Mouse (Mus musculus): ENCODE measurements at regions not wholly inside any gene's neighbourhood (a gene's known extent, or its start where the extent isn't known, plus 50 kb on each side); places are given as distances from the start of the nearest gene placed in this dataset.

DNA sequence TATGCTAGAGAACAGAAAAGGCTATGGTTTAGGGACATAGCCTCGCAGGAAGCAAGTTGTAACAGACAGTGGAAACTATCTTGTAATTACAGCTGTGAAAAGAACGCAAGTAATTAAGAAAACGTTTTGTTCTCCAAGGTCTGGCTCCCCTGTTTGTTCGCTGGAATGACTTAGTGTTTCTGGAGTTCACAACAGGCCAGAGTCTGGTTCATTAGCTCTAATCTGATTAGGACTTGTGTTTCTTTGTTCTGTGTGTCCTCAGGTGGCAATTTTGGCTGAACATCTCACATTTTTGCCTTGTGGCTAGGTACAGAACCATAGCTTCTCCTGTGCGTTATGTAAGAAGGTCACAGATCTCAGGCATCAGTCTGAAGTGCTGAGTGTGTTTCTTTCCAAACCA is 141.7 kb upstream of the Sgk1 start:
- no peak for DNase-seq

DNA sequence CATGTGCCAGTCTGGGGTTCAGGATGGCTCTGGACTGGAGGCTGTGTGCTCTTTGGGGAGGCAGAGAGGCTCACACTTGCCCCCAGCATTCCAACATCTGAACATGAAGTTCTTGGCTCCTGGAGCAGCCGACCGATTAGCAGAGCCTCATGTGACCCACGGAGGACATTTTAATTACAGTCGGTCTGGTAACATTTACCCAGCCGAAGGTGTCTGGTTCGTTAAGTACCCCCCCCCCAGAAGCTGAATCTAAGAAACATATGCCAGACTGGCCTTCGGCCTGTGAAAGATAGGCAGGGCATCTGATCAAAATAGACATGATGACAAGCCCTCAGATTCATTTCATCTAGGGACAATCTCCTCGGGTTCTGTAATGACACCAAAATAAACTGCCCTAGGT is 140.4 kb upstream of the Sgk1 start:
- DNase-seq: peak; percentile 16

DNA sequence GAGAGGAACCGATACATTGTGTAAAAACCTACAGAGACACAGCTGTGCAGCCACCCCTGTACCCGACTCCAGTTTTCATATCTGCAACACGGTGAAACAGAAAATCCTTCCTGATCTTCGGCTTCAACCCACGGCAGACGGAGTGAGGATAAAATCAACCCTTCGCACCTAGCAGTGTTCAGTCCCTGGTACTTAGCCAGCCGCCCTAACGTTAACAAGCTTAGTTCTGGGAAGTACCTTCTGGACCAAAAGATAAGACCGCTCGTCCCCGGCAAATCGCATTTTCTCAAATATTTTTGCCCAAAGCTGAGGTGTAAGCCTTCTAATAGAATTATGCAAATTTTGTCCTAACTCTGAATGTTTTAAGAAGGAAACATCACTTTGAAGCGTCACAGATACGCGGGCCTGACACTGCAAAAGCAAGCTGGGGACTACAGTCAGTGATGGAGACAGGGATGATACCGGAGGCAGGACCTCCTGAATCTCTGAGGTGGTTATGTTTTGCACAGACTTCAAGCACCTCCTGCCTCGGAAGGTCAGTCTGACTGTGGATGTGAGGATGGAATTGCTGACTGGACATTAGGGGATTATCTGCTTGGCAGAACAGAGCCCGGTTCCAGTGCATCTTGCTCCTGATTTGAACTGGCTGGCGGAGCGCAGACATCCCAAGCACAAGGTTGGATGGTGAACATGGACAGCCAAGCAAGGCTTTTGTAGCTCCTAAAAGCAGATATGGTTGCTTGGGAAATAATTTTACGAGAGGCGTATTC is 139.8 kb upstream of the Sgk1 start:
- DNase-seq: no peak

DNA sequence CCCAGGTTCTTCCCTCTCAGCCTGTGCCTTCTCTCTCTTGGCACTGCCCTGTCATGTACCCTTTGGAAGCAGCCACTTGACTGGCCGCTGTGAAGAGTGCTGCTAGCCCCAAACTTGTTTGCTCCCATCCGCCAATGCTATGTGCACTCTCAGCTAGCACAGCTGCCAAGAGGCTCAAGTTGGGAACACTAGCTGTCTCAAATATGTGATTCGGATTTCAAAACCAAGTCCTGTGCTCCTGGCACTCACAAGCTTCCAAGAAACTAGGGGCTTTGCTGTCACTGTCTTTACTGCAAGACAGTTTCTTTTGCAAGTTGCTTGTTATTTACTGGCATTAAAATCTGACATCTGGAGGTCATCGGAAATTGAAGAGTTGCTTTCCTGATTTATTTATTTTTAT is 138.6 kb upstream of the Sgk1 start:
- DNase-seq: no peak

DNA sequence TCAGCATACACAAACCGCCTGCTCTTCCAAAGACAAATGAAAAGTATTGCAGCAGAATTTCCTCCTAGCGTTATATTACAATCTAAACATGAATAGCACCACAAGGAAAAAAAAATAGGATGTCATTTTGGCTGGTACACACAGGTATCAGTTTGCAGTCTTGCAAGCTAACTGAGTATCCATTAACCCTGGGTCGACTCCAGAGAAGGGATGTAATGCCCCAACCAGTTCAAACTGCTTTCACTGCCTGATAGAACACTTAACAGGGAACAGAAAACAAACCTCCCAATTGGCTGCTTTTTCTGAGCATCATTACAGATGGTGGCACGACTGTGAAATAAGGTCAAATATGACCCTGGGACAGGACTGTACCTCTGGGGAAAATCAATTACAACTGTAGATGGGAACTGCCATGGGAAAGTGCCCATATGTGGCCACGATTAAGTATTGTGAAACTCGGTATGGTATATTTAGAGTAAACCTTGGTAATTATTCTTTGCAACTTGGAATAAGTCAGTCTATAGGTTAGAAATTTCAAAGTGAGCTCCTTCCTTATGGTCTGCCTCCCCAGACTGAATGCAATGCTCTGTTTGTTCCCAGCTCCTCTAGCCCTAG is 137.5 kb upstream of the Sgk1 start:
- no peak for DNase-seq

DNA sequence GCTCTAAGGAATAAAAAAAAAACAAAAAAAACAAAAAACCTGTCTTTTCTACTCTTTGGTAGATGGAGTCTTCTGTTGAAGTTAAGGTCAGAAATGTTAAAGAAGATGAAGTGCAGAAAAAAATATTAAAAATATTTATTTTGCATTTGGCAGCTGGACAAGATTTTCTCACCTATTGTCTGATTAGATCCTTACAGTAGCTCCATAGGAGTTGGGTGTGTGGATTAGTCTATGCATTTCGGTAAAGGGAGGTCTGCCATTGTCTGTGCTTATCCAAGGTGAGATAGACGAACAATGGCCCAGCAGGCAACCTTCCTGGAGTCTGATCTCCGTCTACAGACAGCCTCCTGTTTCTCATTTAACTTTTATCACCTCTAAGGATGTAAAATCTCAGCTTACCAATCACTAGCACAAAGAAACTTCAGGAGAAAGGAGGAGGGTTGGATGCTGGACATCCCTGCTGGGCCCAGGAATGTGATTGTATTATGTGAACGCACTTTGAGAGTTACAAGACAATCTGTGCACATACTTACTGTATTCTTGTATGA is 136.0 kb upstream of the Sgk1 start:
- DNase-seq: no peak

DNA sequence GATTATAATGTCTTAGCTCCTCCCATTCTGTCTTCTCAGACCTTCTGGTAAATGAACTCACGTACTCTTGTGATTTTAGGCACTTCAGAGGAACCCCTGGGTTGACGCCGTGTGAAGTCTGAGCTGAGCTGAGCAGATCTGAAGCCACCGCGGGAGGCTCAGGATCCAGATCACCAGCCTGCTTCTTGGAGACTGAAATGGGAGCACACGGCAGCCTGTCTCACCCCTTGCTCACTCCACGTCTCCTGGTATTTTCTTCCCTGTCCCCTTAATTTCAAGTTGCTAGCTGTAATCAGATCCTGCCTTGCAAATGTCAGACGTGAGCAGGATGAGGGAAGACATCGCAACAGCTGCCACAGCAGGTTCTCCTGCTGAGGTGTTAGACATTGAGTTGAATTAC is 135.3 kb upstream of the Sgk1 start:
- no peak for DNase-seq

DNA sequence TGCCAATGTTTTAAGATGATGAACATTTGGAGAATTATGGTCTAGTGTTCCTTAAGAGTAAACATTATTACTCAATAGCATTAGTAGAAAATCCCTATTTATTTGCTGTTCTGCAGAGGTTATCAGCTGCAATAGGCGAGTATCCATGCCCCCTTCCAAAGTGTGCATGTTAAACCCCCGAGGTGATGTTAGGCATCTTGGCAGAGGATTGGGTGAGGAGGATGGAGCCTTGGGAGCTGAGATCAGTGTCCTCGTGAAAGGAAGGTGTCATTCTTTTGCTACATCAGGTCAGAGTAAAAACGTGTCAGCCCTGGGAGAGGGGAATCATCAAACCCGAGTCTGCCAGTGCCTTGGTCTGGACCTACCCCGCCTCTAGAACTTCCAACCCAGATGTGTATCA is 130.7 kb upstream of the Sgk1 start:
- no peak for DNase-seq

DNA sequence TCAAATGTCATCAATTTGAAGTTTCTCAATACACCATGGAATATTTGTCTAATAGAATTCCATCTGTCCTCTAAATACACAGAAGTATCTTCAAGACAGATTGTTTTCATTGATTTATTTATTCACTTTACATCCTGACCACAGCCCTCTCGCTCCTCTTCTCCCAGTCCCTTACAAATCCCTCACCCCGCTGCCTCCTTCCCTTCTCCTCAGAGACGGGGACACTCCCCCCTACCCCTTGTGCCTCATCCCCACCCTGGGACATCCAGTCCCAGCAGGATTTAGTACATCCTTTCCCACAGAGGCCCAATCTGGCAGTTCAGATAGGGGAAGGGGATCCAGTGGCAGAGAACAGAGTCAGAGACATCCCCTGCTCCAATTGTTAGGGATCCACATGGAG is 129.6 kb upstream of the Sgk1 start:
- no peak for DNase-seq

DNA sequence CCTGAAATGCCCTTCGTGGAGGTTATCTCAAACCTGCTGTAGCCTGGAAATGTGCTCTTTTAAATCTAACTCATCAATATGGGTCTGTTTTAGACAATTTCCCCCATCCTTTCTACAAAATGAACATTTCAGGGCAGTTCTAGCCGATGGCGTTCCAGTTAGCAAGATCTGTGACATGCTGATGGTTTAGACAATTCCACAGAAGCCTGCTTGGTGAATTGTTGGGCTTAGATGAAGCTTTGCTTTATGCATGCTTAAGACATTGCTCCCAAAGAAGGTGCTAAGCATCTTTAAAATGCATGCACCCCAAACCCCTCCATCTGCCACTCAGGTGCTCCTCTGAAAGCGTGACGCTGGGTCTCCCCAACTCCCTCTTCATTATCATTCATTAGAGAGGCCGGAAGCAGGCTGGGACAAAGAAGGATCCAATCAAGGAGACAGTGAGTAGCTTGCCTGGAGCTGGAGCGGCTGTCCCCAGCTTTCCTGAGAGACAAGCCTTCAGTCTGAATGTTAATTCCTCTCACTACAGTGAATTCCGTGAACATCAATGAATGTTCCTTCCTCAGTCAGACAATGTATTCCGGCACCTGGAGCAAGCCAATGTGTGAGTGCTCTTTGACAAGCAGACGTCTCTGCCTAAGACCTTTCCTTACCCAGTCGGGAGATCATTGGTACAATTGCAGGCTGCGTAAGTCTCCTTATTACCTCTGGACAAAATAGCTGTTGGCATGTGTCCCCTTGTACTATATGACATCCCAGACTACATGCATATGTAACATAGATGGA is 127.0 kb upstream of the Sgk1 start:
- DNase-seq: no peak

DNA sequence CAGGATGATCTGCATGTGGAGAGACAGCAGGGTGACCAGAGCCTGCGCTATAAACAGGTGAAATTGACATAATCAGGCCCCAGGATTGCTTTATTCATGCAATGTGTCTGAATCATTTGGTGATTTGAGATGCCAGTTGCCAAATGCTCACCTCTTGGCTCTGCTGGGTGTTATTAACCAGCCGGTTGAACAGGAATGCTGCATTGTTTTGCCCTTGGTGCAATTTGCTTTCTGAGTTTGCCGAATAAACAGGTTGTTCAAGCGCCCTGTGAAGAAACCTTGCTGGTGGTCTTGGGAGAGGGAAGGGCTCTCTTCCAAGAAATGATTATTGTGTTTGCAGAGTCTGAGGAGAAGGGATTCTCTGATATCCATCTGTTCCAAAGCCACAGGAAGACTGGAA is 126.3 kb upstream of the Sgk1 start:
- no peak for DNase-seq

DNA sequence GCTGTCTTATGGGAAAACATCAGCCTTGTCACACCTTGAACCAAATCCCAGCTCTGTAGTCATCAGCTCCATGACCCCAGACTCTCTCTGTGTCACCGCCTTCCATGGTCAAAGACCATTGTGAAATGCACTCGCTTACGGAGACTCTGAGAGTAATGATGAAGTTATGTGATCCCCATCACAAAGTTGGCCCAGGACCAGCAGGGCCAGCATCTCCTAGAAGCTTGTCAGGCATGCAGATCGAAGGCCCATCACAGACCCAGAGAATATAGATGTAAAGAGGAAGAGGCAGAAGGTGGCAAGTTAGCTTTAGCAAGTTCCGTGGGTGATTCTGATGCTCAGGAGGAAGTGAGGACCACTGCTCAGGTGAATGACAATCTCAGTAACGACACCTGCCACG is 125.2 kb upstream of the Sgk1 start:
- no peak for DNase-seq

DNA sequence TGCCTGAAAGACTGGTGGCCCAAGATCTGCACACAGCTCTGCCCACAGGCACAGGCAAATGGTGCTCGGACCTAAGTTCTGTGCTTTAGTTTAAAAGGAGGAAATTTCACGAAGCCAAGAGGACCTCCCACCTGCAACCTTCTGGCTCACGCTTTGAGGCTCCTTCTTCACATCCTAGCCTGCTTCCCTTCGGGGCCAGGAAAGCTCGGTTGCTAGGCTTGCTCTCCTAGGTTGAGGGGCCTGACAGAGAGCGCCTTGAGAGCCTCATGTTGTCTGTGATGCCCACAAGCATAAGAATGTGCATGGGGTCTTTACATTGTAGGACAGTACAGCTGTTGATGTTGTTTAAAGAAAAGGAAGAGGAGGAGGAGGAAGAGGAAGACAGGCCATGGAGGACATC is 123.9 kb upstream of the Sgk1 start:
- no peak for DNase-seq

DNA sequence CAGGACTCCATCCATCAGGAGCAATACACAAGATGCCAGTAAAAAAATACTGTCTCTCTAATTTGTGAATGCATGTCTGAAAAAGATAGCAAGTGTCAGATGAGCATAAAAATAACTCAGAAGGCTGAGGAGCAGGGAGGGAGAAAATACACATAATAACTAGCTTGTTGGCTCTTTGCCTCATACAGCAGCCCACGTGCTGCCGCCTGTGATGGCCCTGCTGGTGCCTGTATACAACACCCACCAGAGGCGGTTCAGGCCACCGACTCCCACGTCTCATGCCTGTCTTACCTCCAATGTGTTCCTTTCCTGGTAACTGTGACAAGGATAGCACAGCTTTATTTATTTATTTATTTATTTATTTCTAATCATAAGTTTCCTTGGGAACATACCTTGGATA is 119.5 kb upstream of the Sgk1 start:
- no peak for DNase-seq

DNA sequence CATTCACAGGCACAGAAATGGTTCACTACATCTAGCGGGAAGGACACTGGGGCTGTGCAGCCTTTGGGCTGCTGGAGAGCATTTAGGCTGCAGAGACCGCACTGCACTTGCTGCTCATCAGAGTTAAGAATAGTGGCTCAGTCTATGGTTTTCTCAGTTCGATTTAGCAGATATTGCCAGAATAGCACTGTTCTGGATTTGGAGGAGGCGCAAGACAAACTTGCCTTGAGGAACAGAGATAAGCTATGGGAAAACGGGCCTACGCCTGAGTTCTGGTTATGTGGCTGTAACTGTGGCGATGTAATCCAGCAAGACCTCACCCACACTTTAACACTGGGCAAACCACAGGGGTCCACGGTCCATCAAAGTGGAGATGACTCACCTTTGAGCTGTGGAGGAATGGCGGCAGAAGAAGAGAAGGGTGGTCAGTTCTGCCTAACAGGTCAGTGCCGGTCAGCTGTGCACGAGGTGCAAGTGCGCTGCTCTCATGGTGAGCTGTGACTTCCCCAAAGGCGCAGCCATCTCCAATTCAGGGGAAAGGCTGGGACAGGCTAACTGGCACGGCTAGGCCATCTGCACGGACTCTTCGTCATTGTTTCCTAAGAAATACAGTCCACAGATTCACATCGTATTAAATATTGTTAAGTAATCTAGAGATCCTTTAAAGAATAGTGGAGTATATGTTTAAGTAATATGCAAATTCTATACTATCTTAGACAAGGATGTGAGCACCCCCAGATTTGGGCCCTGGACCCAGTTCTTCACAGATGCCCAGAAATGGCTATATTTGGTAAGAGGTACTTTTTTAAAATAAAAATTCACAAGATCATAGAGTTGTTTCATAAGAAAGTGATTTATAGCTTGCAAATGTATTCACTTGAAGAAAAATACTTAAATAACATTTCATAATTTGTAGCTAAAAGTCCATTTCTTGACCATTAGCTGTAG is 118.7 kb upstream of the Sgk1 start:
- no peak for DNase-seq

DNA sequence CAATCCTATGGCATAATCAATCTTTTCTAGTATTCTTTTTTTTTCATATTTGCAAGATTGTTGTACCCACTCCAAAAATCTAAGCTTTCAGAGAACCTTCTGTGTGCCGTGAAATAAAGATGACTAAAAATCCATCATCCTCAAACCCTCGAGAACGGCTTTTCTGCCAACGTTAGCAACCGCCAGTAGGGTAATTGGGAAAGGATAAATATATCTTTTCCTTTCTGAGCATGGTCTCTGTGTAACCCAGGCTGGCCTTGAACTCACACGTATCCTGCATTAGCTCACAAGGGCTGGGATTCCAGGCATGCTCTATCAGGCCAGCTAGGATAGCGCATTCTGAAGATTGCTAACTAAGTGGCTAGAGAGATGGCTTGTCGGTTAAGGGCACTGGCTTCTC is 117.9 kb upstream of the Sgk1 start:
- no peak for DNase-seq

DNA sequence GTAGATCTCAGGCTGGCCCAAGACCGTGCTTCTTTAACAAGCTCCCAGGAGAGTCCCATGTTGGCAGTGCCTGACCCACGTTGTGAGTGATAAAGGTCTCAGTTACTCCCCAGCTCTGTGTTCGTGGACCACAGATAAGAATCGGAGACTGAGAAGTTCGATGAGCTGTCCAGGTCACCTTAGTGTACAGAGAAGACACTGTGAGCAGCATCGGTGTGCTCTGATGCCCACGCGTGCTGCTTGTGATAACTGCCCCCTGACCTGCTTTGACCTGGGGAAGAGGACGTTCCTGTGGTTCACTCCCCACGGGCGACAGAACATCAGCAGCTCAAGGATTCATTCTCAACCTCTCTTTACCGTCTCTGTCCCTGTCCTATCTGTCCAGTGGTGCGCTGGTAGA is 117.1 kb upstream of the Sgk1 start:
- DNase-seq: no peak

DNA sequence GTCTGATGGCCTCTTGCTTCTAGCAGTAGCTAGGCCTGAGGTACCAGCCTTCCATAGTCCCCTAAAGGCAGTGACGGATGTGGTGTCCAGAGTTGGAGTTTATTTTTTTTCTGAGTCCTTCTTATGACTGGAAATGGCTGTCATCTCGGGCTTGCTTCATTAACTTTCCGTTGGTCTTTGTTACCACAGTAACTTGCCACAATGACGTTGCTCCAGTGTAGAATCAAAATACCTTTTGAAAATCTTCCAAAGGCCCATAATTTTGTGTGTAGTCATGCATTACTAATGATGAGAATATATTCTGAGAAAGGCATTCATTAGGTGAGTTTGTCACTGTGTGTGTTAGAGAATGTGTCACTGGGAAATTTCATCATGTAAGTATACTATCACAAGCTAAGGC is 108.4 kb upstream of the Sgk1 start:
- DNase-seq: no peak

DNA sequence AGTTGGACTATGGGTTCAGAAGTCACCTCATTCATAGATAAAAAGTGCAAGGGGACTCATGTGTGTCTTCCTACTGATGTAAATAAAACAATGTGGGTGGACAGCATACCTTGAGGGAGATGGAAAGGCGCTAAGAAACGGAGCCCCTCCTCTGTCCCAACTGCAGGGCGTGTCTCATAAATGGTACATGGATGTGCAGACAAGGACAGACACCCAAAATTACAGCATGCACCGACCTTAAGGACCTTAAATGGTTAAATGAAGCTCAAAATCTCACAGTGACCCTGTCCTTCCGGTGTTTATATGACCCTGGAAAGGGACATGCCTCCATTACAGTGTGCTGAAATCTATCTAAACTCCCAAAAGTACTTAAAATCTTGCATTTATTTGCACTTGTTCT is 106.5 kb upstream of the Sgk1 start:
- no peak for DNase-seq

DNA sequence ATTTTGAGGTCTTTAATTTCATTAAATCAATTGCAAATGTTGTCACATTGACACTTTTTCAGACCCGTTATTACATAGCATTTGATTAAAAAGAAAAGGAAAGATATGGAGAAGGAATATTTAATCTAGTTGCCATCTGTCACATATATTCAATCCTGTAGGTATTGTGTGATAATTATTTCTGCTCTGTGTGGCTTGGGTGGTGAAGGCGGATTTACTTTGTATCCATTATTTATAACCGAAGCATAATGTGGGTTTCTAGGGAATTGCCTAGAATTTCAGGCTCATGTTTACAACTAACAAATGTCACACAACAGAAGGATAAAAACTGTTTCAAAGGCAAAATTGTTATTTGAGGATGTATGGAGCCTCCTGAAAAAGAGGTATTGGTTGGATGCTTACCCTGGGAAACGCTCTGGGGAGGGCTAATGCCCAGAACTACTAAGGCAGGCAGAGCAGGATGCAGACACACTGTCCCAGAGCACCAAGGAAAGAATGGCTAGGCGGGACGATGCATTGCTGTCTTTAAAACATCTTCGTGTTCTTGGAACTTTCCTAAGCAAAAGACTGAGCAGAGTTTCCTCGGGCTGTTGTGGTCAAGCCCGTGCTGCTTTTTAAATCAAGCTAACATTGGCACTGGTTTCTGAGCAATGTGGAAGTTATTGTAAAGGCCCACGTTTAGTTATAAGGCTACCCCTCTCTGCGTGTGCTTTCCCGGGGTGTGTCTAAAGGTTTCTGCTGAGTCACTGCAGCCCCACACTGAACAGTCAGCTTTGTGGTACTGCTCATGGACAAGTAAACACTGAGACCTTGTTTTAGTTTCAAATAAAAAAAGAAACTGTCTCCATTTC is 105.8 kb upstream of the Sgk1 start:
- DNase-seq: no peak

DNA sequence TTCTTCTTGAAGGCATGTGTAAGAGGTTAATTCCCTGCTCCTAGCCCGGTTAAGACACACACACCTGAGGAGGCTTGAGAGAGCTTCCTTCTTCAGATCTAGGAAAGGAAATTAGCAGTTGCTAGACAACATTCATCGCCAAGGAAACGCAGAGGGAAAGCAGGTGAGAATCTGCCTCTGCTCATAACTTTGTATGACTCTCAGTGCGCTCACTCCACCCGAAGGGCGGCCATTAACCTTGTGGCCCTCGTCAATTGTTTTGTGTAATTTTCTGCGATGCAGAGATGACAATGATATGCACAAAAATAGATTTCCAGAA is 105.3 kb upstream of the Sgk1 start:
- DNase-seq: no peak

DNA sequence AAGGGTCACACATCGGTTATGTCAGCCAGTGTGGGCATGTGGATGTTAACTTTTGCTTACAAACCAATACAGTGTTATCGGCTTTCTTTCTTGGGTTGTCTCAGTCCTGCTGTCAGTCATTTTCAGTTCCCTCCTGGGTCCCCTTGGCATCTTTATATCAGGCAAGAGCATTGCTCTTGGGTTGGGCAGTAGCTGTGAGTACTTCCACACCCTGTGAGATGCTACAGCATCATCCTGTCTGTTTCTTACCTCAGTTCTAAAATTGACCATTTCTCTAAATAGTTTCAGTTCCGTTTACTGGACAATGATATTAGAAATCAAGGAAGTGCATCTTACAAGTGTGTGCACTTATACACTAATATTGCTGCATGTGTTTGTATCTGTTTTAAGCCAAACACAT is 104.9 kb upstream of the Sgk1 start:
- DNase-seq: no peak

Data from kidney, adult 18-20 months (tissue).